Mouse (Mus musculus): ENCODE data around the gene Arxes2.

Arxes2 gene

GRCm38 (mm10) chrX:136043726-136044125 lies 50.1 kb downstream of the Arxes2 start:
- no peak for DNase-seq
